Mouse (Mus musculus): ENCODE data around the gene Alox12e.

The Alox12e gene

GRCm38 (mm10) chr11:70284757-70285156 is 37.7 kb downstream of the Alox12e start:
- no peak for DNase-seq (ENCODE audit: low spot score)

- DNase-seq (ENCODE audit: low spot score), result no peak
These were observed 38.8 kb downstream of the Alox12e start for GRCm38 (mm10) chr11:70283666-70284065.

GRCm38 (mm10) chr11:70280441-70280840 is 42.0 kb downstream of the Alox12e start:
- DNase-seq (ENCODE audit: low spot score), result no peak

GRCm38 (mm10) chr11:70278961-70279360 is 43.5 kb downstream of the Alox12e start:
- no peak for DNase-seq (ENCODE audit: low spot score)

- no peak for DNase-seq (ENCODE audit: low spot score)
These were observed 50.8 kb downstream of the Alox12e start for GRCm38 (mm10) chr11:70271641-70272040.

- DNase-seq (ENCODE audit: low spot score), result no peak
These were observed 56.0 kb downstream of the Alox12e start for GRCm38 (mm10) chr11:70266405-70266804.

DNA sequence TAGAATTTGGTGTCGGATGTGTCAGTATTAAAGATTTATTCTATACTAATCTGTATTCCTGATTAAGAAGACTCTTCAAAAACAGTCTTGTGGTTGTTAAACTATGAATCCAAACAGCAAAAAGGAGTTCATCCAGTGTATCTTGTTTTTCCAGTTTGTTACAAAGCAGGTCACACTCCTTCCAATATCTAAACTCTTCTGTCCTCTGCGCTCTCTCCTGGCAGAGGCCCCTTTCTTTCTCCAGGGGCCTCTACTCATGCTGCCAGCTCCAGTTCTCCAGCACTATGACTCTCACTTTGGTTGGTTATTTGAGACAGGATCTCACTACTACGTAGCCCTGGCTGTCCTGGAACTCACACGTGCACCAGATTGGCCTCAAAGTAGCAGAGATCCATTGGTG is 56.6 kb downstream of the Alox12e start:
- no peak for DNase-seq (ENCODE audit: low spot score)

Data from c-Kit-positive CD71-positive TER-119-positive erythroid progenitor cells, embryonic 14.5 days (primary cell).